Mouse (Mus musculus) ES-Bruce4 (cell line): ENCODE data around the gene Gm42669.

ENCODE experiments used
- EP300 ChIP-seq: IDR thresholded peaks from 2 replicates; pipeline ENCODE4 v1.6.1; 2011; ENCODE audit warnings: low read depth, low read length; ENCODE audit not compliant: insufficient read depth
- POLR2A ChIP-seq: IDR thresholded peaks from one replicate; pipeline ENCODE4 v1.8.1; 2011; ENCODE audit warnings: low read length; ENCODE audit not compliant: insufficient read depth

DNA sequence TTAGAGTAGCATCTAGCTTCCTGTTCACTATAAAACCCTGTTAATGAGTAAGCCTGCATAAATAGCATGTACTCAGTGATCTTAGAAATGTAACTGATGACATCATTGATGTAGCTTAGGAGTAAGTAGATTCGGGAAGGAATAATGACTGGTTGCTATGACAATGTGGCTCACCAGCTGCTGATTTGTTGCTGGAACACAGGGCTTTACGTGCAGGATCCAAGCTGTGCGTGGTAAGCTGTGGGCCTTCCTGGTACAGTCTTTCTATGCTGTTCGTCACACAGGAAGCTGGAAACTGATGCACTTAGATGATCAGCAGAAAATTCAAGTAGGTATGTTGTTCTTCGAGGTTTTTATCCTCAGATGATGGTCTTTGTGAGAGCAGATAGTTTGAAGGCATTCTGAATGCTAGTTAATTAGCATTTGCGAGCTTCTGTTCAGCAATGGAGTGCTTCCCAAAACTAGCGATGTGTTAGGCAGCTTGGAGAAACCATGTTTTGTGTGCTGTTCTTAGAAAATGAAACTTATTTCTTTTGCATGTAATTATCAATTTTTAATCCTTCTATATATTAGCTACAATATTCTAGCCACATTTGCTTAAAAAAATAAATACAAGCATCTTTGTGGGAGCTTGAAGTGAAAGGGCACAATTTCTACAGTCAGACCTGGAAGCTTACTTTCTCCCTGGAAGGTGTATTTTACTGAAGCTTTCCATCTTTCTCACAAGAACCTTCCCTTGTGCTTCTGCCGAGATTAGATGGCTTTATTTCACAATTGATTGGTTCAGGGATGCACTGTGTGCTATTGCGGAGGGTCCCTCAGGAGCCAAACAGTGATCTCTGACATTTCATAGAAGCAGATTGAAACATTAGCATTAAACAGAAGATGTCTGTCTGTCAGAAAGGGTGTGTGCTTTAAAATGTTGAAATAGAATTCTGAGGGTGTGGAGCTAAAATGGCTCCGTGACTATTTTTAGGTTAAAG is 9.6 kb upstream of the Gm42669 start:
- TF ChIP-seq EP300 (no peak), POLR2A (no peak)
